Mouse (Mus musculus) cerebellum, postnatal 25 days (tissue): Measurements from ENCODE around the gene Actrt1.

Source experiments
- DNase-seq, 2 experiments: peaks; one replicate each; pipeline ENCODE4 v3.0.0; 2021; ENCODE audit warnings: mixed read lengths in 2 of 2

The Actrt1 gene

GRCm38 (mm10) chrX:46328707-46329106 is at the start of gene Actrt1:
Actrt1 (plus strand) TSS chrX:46329007.
- no peak for DNase-seq

GRCm38 (mm10) chrX:46331463-46332115 is 2.8 kb downstream of the Actrt1 start:
- DNase-seq = no peak
